Mouse (Mus musculus) E14TG2a.4 (cell line): ENCODE data around the gene Dirc2.

Experiments
- CTCF ChIP-seq: conservative IDR thresholded peaks from 2 replicates; pipeline ENCODE4 v1.5.1; 2014; ENCODE audit warnings: low read length
- NANOG ChIP-seq: IDR thresholded peaks from 2 replicates; pipeline ENCODE4 v1.6.1; 2014; ENCODE audit warnings: borderline replicate concordance, low read length, mixed read lengths
- POU5F1 ChIP-seq: IDR thresholded peaks from 2 replicates; pipeline ENCODE4 v1.6.1; 2014; ENCODE audit warnings: low read length, borderline replicate concordance

- no peak for TF ChIP-seq CTCF
- TF ChIP-seq NANOG, result no peak
- no peak for TF ChIP-seq POU5F1
These were observed 19.8 kb downstream of the Dirc2 start for GRCm38 (mm10) chr16:35749385-35749784.
